Mouse (Mus musculus): ENCODE measurements at regions not wholly inside any gene's neighbourhood (a gene's known extent, or its start where the extent isn't known, plus 50 kb on each side); places are given as distances from the start of the nearest gene placed in this dataset.

- intact Hi-C loops (cut with DNase I): no loop called here
- no peak for DNase-seq
Observed at GRCm38 (mm10) chr12:25430911-25431310, 334.0 kb upstream of the Id2 start.

GRCm38 (mm10) chr12:25427911-25428642 lies 331.1 kb upstream of the Id2 start:
- peak in 1 of 2 experiments; percentile 13 for DNase-seq
- intact Hi-C loops (cut with DNase I): no loop called here

- intact Hi-C loops (cut with DNase I): no loop called here
- no peak for DNase-seq
Observed at GRCm38 (mm10) chr12:25417336-25417735, 320.4 kb upstream of the Id2 start.

GRCm38 (mm10) chr12:25416571-25416970 lies 319.6 kb upstream of the Id2 start:
- intact Hi-C loops (cut with DNase I): no loop called here
- no peak for DNase-seq

GRCm38 (mm10) chr12:25415641-25416040 lies 318.7 kb upstream of the Id2 start:
- intact Hi-C loops (cut with DNase I): loop anchor here (2.0 kb wide), 1 partner anchor 323 kb away; no protein-coding TSS in a partner anchor
- DNase-seq: no peak

GRCm38 (mm10) chr12:25415232-25415631 lies 318.3 kb upstream of the Id2 start:
- intact Hi-C loops (cut with DNase I): loop anchor here (2.0 kb wide), 1 partner anchor 322 kb away; no protein-coding TSS in a partner anchor

GRCm38 (mm10) chr12:25407301-25407700 lies 310.4 kb upstream of the Id2 start:
- DNase-seq: no peak
- intact Hi-C loops (cut with DNase I): no loop called here

More at GRCm38 (mm10) chr12:25415232-25415631, 318.3 kb upstream of the Id2 start:
- DNase-seq: no peak

- no peak for DNase-seq
- intact Hi-C loops (cut with DNase I): no loop called here
Observed at GRCm38 (mm10) chr12:25400326-25400725, 303.4 kb upstream of the Id2 start.

- DNase-seq: no peak
- intact Hi-C loops (cut with DNase I): no loop called here
Observed at GRCm38 (mm10) chr12:25398726-25399125, 301.8 kb upstream of the Id2 start.

- DNase-seq: no peak
- intact Hi-C loops (cut with DNase I): no loop called here
Observed at GRCm38 (mm10) chr12:25394326-25394725, 297.4 kb upstream of the Id2 start.

- DNase-seq: no peak
- intact Hi-C loops (cut with DNase I): no loop called here
Observed at GRCm38 (mm10) chr12:25393501-25393900, 296.6 kb upstream of the Id2 start.

- intact Hi-C loops (cut with DNase I): no loop called here
- DNase-seq: no peak
Observed at GRCm38 (mm10) chr12:25389202-25389601, 292.3 kb upstream of the Id2 start.

GRCm38 (mm10) chr12:25387791-25388280 lies 290.9 kb upstream of the Id2 start:
- intact Hi-C loops (cut with DNase I): no loop called here

GRCm38 (mm10) chr12:25382961-25383360 lies 286.0 kb upstream of the Id2 start:
- DNase-seq: no peak
- intact Hi-C loops (cut with DNase I): no loop called here

More at GRCm38 (mm10) chr12:25387791-25388280, 290.9 kb upstream of the Id2 start:
- DNase-seq: no peak

GRCm38 (mm10) chr12:25382475-25382874 lies 285.5 kb upstream of the Id2 start:
- intact Hi-C loops (cut with DNase I): no loop called here
- no peak for DNase-seq

- no peak for DNase-seq
- intact Hi-C loops (cut with DNase I): no loop called here
Observed at GRCm38 (mm10) chr12:25381619-25382018, 284.7 kb upstream of the Id2 start.

- intact Hi-C loops (cut with DNase I): no loop called here
- no peak for DNase-seq
Observed at GRCm38 (mm10) chr12:25379996-25380395, 283.1 kb upstream of the Id2 start.

- DNase-seq: no peak
- intact Hi-C loops (cut with DNase I): no loop called here
Observed at GRCm38 (mm10) chr12:25379016-25379415, 282.1 kb upstream of the Id2 start.

GRCm38 (mm10) chr12:25378036-25378645 lies 281.2 kb upstream of the Id2 start:
- DNase-seq: no peak
- intact Hi-C loops (cut with DNase I): no loop called here

- DNase-seq: no peak
- intact Hi-C loops (cut with DNase I): no loop called here
Observed at GRCm38 (mm10) chr12:25376451-25376850, 279.5 kb upstream of the Id2 start.

- DNase-seq: no peak
- intact Hi-C loops (cut with DNase I): no loop called here
Observed at GRCm38 (mm10) chr12:25367541-25367940, 270.6 kb upstream of the Id2 start.
